Mouse (Mus musculus): ENCODE data around the gene Gm49383.

DNA sequence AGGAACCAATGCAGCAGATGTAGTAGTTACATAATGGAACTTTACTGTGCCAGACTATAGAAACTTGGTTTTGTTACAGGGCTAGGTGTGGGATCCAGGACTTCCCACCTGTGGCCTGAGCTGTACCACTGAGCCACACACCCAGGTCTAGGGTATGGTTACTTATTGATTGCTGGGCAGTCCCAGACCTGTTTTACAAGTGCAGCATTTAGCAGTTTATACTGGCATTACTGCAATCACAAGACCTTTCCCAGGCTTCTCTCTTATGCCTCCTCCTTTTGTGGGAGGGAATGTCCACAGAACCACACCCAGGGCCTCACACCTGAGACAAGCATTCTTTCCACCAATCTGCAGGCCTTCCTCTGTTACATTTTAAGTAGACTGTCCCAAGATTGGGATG, 2.1 kb upstream of the Gm49383 start:
- TF ChIP-seq POLR2A (IDR thresholded peaks at IDR 0.05; ENCODE audit: low read depth, low read length) (no peak), CTCF (IDR thresholded peaks at IDR 0.05; ENCODE audit: borderline replicate concordance, insufficient read depth, low read length) (no peak)
